Mouse (Mus musculus) olfactory bulb, adult 2 months (tissue): ENCODE results near the gene Lhfpl3.
"Not testable (repeated sequence)": the region's sequence is repeated elsewhere in the genome, so short reads cannot be mapped to it uniquely, and the experiment has no call there.

ENCODE experiments used
- CTCF ChIP-seq: fragments of 200-500 bp; IDR thresholded peaks from 2 replicates; pipeline ENCODE4 v1.5.1; 2012; ENCODE audit warnings: low read depth, mild to moderate bottlenecking, low read length, moderate library complexity; ENCODE audit not compliant: insufficient read depth
- POLR2A ChIP-seq: fragments of 200-500 bp; IDR thresholded peaks from 2 replicates; pipeline ENCODE4 v1.6.1; 2012; ENCODE audit warnings: mild to moderate bottlenecking, low read depth, low read length, moderate library complexity; ENCODE audit not compliant: insufficient read depth

DNA sequence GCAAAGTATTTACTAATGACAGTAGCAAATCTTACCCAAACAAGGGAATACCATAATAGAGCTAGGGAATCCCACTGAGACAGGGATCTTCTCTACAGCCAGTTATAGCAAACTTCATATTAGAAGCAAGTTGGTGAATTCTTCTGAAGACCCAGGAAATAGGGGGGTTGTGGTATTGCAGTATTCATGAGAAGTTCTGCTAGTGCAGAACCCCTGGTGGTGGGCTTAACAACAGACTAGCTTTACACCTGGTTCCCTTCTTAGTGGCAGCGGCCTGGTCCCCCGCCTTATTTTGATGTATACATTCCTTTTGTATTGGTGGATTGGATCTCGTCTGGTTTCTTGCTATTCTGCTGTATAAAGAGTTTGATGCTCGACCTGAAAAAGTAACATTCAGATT, 39.6 kb upstream of the Lhfpl3 start:
- not testable (repeated sequence) for TF ChIP-seq POLR2A, CTCF
